Mouse (Mus musculus): Measurements from ENCODE around the gene Pcsk4. TPM values are rescaled to one million over a fixed set of nuclear protein-coding genes. Genes with fewer than 3 reads are reported as not detected.

Gene Pcsk4
- total RNA-seq, 2 experiments from 2014 or later = 0.78 to 0.97 TPM

DNA sequence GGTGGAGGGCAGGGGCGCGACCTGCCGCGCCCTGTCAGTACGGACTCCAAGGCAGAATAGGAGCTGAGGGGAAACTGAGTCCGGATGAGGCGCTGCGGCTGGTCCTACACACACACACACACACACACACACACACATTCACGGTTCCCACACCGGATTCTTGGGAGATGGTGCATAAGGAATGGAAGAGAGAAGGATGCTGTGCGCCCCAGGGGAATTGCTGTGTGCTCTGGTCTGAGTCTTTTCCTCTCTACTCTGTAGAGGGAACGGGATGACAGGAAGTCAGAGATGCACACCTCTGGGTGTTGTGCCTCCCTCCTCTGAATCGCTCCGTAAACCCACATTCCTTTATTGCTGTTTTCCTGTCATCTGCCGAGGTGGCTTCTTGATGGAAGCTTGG lies 30.0 kb downstream of the Pcsk4 start:
- DNase-seq (ENCODE audit: low spot score) = no peak

DNA sequence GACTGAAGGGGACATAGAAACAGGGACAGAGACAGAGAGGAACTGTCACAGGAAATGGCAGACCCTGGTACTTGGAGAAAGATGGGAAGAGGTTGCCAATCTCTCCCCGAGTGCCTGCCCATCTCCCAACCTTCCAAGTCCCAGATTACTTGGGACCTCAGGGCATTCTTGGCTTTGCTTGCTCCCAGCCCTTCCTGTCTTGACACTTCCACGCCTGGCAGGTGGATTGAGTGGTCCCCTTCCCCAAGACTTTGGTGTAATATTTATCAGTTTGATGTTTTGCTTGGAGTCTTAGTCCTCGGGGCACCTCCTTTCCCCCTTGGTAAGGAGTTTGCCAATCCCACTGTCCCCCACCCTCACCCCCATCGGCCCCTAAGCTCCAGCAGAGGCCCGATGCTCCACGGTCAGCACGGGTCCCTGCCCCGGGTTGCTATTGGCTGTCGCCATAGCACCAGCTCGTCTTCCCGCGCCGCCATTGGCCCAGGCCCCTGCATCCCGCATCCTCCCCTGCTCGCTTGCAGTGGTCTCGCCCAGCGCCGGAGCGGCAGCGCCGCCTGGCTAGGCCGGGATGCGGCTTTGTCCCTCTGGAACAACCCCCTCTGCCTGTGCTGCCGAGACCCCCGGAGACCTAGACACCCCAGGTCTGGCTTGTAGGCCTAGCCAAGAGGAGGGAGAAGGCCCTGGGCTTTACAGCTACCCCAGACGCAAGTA lies 30.6 kb downstream of the Pcsk4 start:
- DNase-seq (ENCODE audit: low spot score) = no peak

DNA sequence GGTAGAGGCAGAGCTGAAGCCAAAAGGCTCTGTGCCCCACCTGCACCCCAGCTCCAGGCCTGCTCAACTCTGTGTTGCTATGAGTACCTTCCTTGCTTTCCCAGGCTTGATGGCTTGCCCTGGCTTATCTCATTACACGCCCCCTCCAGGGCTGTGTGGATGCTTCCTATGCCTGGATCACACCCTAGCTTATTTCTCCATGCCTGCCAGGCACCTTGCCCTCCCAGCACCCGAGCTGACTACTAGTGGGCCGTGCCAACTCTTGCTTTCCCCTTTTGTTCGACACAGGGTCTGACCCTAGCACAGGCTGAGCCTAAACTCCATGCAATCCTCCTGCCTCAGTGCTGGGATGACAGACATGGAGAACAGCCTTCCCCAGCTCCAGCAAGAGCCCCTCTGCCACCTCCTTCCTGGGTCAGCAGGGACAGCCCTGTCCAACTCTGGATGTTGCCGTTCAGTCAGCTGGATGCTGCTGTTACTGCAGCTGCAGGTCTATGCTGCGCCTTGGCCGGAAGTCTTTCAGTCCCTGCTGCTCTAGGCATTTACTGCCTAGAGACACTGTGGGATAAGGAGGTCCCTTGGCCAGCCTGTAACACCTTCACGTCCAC lies 31.7 kb downstream of the Pcsk4 start:
- DNase-seq (ENCODE audit: low spot score) = no peak

DNA sequence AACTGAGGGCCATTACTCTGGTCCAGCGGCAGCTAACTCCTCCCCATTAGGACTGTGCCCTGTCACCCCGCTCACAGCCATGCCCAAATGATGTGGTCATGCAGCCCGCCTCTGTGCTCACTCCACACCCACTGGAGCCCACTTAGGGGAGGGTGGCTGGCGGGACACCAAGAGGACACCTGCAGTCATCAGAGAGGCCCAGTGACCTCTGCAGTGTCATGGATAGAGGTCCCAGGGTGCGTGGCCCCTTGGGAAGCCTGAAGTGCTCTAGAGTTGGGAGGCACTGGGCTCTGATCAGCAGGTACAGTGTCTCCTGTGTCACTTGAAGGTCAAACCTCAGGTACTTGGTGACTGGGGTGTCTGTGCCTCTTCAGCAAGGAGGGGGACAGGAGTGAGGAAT lies 32.5 kb downstream of the Pcsk4 start:
- DNase-seq (ENCODE audit: low spot score) = no peak

DNA sequence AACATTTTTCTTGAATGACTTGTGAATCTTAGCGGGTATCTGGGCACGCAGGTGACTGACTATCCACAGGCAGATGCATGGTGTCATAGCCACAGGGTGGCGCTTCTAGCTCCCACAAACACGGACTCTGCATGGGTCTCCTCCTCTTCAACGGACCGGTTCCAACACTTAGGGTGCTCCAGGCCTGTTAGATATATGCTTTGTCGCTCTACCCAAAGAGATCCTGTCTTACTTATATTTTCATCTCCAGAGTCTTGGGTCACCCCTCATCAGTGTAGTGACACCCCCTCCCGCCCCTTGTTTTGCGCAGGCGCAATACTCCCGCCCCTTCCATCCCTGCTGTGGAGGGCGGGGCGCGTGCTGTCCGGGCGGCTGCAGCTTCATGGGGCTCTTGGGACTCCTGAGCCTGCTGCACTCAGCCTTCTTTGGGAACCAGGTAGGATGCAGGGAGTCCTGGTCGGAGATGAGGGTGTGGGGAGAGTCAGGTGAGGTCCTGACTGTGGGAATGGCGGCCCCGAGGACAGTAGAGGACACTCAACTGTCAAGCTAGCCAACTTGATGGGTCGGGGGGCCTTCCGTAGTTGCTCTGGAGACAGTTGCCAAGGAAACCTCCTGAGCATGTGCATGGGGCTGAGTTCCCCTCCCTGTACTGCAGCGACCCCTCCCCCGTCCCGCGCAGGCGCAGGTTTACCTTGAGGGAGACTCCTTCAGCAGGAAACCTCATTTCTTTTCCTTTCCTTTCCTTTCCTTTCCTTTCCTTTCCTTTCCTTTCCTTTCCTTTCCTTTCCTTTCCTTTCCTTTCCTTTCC lies 33.5 kb downstream of the Pcsk4 start, which contains the start of gene Apc2:
Gene Apc2, plus strand, starts transcription at position 360 of the 808 bp plus-strand sequence.
- DNase-seq (ENCODE audit: low spot score) = peak; percentile 74

DNA sequence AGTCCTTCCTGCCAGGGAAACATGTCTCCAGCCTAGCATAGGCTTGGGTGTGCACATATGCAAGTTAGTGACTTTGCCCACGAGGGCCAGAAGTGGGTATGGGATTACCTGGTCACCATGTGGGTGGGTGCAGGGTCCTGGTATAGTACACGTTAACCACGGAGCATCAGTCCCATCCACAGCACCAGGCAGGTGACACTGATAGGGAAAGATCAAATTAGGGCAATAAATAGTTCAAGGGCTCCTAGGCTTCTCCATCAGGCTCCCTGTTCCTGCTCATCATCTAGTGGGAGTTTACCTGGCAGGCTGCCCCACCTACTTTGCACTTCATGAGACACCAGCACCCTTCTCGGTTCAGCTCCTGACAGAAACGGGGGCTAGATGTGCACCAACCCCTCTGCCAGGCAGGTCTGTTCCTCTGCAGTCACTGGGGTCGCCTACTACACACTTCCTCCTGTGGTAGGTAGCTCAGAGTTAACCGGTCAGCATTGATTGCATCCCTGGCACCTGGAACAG lies 34.5 kb downstream of the Pcsk4 start:
- DNase-seq (ENCODE audit: low spot score) = no peak

DNA sequence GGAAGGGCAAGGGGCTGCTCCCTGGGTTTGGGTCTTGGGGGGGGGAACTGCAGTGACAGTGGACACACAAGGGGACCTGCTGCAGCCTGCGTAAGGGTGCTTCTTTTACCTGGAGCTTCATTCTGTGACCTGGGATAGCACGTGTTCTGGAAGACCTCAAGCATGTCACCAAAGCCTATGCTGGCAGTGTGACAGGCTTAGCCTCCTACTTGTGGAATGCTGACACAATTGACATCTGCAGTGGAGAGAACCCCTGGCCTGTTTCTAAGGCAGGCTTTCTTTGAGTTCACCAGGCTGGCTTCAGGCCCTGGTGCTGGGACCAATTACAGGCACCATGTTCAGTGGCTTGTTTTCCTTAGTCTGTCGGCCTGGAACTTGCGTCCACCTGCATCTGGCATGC lies 35.0 kb downstream of the Pcsk4 start:
- no peak for DNase-seq (ENCODE audit: low spot score)

DNA sequence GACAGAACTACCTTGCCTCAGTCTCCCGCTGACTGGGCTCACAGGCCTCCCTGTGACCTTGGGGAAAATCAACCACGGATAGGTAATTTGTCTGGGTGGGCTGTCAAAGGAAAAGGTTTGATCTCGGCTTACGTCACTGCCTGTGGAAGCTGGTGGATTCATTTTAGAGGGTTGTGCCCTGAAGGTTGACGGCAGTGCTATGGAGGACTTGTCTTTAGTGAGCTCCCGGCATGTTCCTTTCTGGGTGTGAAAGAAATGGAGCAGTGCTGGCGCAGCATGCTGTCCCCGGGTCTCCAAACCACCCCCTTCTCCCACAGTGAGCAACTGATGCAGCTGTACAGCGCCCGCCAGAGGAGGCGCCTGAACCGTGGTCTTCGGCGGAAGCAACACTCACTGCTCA lies 36.0 kb downstream of the Pcsk4 start:
- DNase-seq (ENCODE audit: low spot score) = no peak

DNA sequence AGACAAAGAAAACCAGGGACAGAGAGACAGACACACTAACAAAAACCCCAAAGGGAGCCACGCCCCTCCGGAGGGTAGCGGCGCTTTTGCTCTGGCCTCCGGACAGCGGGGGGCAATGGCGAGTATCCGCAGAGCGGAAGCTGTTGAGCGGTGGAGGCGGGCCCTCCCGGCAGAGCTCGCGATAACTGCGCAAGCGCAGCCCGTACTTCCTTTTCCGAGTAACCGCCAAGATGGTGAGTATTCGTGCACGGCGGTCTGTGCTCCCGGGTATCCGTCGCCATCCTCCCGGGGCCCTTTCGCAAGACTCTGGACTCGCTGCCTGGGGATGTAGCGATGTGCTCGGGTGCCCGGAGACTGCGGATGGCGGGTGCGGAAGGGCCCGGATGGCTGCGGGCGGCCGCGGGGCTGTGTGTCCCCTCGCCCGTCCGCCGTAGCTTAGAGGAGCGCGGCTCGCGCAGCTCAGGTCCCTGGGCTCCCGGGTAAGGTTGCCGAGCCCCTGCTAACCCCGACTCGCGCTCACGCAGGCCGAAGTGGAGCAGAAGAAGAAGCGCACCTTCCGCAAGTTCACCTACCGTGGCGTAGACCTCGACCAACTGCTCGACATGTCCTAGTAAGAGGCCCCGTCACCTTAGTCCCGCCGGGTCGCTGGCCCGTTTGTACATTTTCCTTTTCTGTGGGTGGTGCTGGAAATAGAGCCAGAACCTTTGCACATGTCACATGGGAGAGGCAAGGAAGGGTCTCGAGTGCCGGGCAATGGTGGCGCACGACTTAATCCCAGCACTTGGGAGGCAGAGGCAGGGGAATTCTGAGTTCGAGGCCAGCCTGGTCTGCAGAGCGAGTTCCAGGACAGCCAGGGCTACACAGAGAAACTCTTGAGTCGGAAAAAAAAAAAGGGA lies 36.8 kb downstream of the Pcsk4 start, which contains the start of gene Rps15:
Gene Rps15, plus strand, starts transcription at position 203 of the 896 bp plus-strand sequence.
- DNase-seq (ENCODE audit: low spot score) = peak; percentile 94

DNA sequence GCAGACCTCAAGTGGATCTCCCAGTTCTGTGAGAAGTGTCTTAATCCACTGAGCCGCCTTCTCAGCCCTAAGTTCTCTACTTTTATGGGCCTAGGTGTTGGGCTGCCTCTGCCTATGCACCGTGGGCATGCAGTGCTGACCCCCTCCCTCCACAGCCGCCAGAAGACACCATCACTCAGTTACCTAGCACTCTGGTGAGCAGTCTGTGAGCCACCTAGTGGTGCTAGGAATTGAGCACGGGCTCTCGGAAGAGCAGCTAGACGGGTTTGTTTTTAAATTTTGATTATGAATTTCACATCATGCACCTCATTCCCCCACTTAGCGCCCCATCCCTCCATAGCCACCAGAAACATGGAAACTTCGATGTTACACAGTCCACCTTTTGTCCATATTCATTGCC lies 40.6 kb downstream of the Pcsk4 start:
- DNase-seq (ENCODE audit: low spot score) = no peak

DNA sequence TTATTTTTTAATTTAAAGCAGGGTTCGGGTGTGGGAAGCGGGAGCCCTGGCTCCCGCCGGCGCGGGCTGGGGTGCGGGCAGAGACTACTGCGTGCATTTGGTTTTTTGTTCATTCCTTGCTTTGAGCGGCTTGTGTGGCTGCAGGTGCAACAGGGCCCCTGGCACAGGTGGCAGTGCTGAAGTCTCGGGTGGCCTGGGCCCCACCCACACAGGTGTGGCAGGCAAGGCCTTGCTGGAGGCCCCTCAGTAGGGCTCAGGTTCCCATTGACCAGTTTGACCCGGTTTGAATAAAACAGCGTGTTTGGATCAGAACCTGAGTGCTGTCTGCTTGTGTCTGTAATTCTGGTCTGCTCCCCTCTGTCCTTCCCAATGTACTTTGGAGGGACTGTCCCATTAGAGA lies 41.2 kb downstream of the Pcsk4 start:
- no peak for DNase-seq (ENCODE audit: low spot score)

DNA sequence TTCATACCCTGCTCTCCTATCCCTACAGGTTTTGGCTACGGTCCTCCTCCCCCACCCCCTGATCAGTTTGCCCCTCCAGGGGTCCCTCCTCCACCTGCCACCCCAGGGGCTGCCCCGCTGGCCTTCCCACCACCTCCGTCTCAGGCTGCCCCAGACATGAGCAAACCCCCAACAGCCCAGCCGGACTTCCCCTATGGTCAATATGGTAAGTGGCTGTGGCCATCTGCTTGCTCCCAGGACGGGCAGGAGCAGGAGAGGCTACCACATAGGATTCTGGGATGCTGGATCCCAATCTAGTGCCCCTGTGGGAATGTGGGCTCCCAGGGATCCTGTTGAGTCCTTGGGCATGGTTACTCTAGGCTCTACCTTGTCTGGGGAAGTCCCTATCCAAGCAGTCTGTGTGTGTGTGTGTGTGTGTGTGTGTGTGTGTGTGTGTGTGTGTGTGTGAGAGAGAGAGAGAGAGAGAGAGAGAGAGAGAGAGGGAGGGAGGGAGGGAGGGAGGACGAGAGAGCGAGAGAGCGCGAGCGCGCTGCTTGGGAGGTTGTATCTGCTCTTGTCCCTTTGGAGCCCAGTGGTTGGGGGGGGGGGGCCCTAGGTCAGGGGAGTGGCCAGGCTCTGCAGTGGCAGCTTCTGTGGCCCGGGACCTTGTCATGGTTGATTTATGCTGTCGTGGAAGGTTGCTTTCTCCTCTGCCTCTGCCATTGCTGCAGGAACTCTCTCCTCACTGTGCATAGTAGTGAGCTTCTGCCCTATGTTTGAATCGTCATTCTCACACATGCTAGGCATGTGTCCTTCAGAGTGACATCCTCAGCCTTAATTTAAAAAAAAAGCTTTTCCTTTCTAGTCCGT lies 43.9 kb downstream of the Pcsk4 start:
- no peak for DNase-seq (ENCODE audit: low spot score)

DNA sequence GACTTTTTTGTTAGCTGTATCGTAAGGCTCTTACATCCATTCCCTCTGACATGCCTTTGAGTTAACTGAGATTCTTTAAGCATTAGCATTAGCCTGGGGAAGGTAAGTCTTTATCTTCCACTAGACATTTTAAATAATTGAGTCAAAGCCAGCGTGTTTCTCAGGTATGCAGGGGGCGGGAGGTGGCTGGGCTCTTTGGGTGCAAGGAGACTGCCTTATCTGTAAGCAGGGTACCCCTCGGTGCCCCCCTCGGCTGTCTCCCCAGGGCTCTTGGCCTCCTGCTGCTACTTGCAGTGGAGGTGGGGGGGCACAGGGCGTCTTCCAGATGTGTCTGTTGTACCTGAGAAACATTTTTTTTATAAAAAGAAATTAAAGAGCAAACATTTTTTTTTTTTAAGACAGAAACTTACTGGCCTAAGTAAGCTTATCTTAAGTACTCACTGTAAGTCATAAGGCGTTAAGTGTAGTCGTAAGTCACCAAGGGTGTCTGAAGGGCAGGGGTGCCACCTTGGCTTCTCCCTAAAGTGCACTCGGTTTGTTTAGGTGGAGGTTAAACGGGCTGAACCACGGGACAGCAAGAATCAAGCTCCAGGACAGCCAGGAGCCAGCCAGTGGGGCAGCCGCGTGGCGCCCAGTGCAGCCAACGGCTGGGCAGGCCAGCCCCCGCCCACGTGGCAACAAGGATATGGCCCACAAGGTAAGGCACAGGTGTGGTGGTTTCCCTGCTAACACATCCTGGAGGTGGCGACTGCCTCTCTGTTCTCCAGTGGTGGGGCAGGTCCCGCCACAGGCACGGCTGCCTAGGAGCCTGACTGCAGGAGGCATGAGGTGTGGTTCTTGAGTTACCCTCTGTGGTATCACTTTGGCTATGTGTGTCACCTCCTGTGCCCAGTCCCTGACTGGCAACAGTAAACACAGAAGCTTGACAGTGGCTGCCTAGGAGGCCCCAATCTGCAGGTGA lies 46.5 kb downstream of the Pcsk4 start:
- DNase-seq (ENCODE audit: low spot score) = no peak

DNA sequence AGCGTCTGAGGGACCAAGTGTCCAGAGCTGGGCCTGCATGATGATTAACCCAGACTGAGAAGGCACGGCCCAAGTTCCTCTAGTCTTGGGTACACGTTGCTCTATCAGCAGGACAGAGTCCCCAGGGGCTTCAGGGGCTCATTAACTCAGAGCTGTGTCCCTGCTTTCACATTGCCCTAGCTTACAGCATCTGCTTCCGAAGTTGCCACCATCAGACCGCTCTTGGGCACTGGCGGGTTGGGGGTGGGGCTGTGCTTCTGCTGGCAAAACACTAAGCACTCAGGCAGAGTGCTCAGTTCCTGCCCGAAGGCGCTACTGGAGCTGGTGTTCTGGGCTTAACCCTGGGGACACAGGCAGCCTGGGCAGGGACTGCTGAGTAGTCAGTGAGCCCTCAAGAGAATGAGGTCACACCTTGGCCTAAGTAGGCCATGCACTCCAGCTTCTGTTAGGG lies 47.4 kb downstream of the Pcsk4 start:
- peak; percentile 68 for DNase-seq (ENCODE audit: low spot score)

DNA sequence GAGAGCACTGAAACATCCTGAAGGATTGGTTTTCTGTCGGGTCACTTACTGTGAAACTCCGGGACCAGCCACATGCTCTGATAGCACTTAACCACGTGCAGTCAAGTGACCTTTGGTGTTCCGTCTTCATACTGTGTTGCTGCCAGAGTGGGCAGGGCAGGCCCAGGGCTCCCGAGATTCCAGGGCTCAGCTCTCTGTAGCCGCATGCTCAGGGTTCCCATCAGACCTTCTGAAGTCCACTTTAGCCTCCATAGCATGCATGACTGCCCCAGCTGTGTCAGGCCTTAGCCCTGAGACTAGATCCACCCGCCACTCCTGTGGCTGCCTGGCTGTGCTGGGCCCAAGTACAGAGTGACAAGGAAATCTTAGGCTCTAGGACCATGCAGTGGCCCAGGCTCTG lies 48.0 kb downstream of the Pcsk4 start:
- no peak for DNase-seq (ENCODE audit: low spot score)

DNA sequence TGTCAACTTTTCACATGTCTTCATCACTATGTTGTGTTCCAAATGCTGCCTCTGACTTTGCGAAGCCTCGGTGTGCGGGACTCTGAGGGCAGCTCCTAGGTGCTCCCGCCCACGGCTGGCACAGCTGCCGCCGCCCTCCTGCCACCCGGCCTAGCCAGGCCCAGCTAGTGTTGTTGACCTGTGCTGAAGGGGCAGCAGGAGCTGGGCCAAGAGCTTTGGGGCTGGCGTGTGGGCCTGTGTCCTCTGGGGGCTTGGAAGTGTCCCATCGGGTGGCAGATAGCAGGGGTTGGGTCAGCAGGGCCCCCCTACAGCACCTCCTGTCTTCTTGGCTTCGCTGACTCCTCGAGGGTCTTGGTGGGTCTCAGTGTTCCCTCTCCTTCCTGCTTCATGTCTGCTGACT lies 50.0 kb downstream of the Pcsk4 start:
- no peak for DNase-seq (ENCODE audit: low spot score)

DNA sequence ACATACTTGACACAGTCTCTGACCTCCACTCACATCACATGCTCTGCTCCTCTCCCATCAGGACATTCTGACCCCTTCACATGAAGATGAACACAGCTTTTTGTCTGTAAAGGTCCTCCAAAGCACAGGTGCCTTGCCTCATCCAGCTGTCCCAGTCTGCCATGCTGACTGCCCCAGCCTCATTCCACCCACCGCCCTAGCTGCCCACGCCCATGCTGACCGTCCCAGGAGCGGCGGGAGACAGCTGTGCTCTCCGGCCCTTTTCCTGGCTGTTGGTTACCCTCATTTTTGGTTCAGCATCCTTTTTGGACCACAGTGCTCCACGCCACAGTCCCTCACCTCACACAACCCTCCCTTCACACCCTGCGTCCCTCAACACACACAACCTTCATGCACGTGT lies 50.9 kb downstream of the Pcsk4 start:
- no peak for DNase-seq (ENCODE audit: low spot score)

DNA sequence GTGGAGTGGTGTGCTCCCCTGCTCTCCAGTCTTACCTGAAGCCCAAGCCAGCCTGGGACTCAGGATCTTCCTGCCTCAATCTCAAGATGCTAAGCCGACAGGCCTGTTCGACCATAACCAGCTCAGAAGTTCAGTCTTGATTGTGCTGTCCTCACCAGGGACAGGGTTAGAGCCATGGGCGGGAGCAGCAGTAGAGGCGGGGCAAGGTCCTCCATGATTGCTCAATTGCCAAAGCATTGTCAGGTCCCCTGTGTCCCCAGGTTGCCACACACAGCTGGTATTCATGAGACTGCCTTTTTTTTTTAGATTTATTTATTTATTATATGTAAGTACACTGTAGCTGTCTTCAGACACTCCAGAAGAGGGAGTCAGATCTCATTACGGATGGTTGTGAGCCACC lies 53.1 kb downstream of the Pcsk4 start:
- no peak for DNase-seq (ENCODE audit: low spot score)

DNA sequence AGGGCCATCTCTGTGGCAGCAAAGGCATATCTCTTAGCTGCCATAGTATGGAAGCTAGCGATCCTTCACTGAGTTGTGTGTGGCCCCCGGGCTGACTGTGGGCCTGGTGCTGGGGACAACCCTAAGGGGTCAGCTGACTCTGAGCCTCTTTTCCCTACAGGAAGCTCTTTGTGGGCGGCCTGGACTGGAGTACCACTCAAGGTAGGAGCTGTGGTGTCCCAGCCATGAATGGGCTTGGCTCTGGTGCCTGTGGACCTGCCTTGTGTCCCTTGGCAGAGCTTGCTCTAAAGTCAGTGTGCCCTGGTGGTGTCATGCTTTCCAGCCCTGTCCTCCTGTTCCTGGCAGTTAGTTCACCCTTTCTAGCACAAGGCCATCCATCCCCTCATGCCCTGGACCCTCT lies 55.5 kb downstream of the Pcsk4 start:
- no peak for DNase-seq (ENCODE audit: low spot score)

Measured in gastrocnemius, adult 18-20 months (tissue).